Comparison of ENCODE assay signal across 13 mouse cellular contexts in genomic region chr12:26386947-26387346, GRCm38 (mm10). TPM values are rescaled to one million over a fixed set of nuclear protein-coding genes. Genes with fewer than 3 reads are reported as not detected.
DNase-seq lines count a peak whose midpoint lies in the region; ATAC-seq lines count a peak whose summit lies in the region.
"Had no signal": no experiment of that assay in that cellular context is flagged by ENCODE, and none has a peak within 500 bp of the region (broad histone marks: within the 10 kb centered on the region; RNA-seq: fewer than 3 reads in every experiment).

No protein-coding gene starts in this region.

- 59% methylated on average over 9 of the region's 9 CpGs for WGBS in embryonic facial prominence, embryonic 12.5 days
- 66% methylated on average over 9 of the region's 9 CpGs for WGBS in embryonic facial prominence, embryonic 10.5 days
- WGBS in neural tube, embryonic 13.5 days, result 71% methylated on average over 9 of the region's 9 CpGs
- WGBS in neural tube, embryonic 15.5 days, result 74% methylated on average over 9 of the region's 9 CpGs

- peak overlapping the region; percentile 80 for H3K27ac ChIP-seq in embryonic facial prominence, embryonic 12.5 days
- no peak overlapping the region for H3K27ac ChIP-seq in embryonic facial prominence, embryonic 10.5 days (replicated peaks)
- peak overlapping the region; percentile 33; the same call in 1 of the 2 replicates for H3K27ac ChIP-seq in neural tube, embryonic 13.5 days (replicated peaks)
- no peak overlapping the region; the same call in 1 of the 2 replicates for H3K27ac ChIP-seq in neural tube, embryonic 15.5 days (replicated peaks)
- H3K27ac ChIP-seq: midbrain, embryonic 12.5 days had no signal

- H3K4me3 ChIP-seq in embryonic facial prominence, embryonic 12.5 days, result no peak overlapping the region
- no peak overlapping the region for H3K4me3 ChIP-seq in embryonic facial prominence, embryonic 10.5 days
- no peak overlapping the region for H3K4me3 ChIP-seq in neural tube, embryonic 13.5 days
- H3K4me3 ChIP-seq in neural tube, embryonic 15.5 days (replicated peaks), result no peak overlapping the region
- H3K4me3 ChIP-seq: midbrain, embryonic 12.5 days had no signal

- H3K9me3 ChIP-seq in embryonic facial prominence, embryonic 12.5 days, result no peaks in the 10 kb centered on the region
- H3K9me3 ChIP-seq in embryonic facial prominence, embryonic 10.5 days, result no peaks in the 10 kb centered on the region
- no peaks in the 10 kb centered on the region for H3K9me3 ChIP-seq in neural tube, embryonic 13.5 days
- H3K9me3 ChIP-seq in neural tube, embryonic 15.5 days (replicated peaks), result no peaks in the 10 kb centered on the region
- H3K9me3 ChIP-seq: midbrain, embryonic 12.5 days had no signal

- H3K27me3 ChIP-seq in embryonic facial prominence, embryonic 12.5 days, result no peaks in the 10 kb centered on the region
- H3K27me3 ChIP-seq in embryonic facial prominence, embryonic 10.5 days (replicated peaks; ENCODE audit: low read depth, poor library complexity, severe bottlenecking), result no peaks in the 10 kb centered on the region
- H3K27me3 ChIP-seq in neural tube, embryonic 13.5 days, result no peaks in the 10 kb centered on the region
- H3K27me3 ChIP-seq in neural tube, embryonic 15.5 days (replicated peaks), result no peaks in the 10 kb centered on the region
- H3K27me3 ChIP-seq: midbrain, embryonic 12.5 days had no signal

- ATAC-seq in embryonic facial prominence, embryonic 12.5 days (ENCODE audit: insufficient number of reproducible peaks, insufficient read depth, low FRiP score, low TSS enrichment), result no peak
- peak; percentile 33; the same call in 1 of the 2 replicates for ATAC-seq in neural tube, embryonic 13.5 days (ENCODE audit: low read depth)
- ATAC-seq in neural tube, embryonic 15.5 days (ENCODE audit: low FRiP score), result peak; percentile 56

- H3K9ac ChIP-seq in embryonic facial prominence, embryonic 12.5 days, result no peak overlapping the region
- no peak overlapping the region for H3K9ac ChIP-seq in neural tube, embryonic 13.5 days
- H3K9ac ChIP-seq in neural tube, embryonic 15.5 days (replicated peaks), result no peak overlapping the region
- H3K9ac ChIP-seq: midbrain, embryonic 12.5 days had no signal

- no peak for DNase-seq in embryonic facial prominence, embryonic 10.5 days (ENCODE audit: low spot score)
- peak; percentile 30 for DNase-seq in layer of hippocampus, adult 9-11 months
- no peak for DNase-seq in layer of hippocampus, adult 9-10 months (ENCODE audit: low spot score)
- no peak for DNase-seq in neural tube, embryonic 10.5 days (ENCODE audit: extremely low spot score, low spot score)
- DNase-seq in ovary, adult 18-20 months (ENCODE audit: low spot score), result no peak
- DNase-seq: embryo, embryonic 11 days; spleen, adult 18-20 months; thymus, postnatal 36 days had no signal

- H3K4me2 ChIP-seq in embryonic facial prominence, embryonic 12.5 days (replicated peaks), result no peak overlapping the region
- no peak overlapping the region for H3K4me2 ChIP-seq in neural tube, embryonic 13.5 days
- no peak overlapping the region for H3K4me2 ChIP-seq in neural tube, embryonic 15.5 days
- H3K4me2 ChIP-seq: liver, embryonic 11.5 days; midbrain, embryonic 12.5 days had no signal

- H3K36me3 ChIP-seq in embryonic facial prominence, embryonic 12.5 days, result peaks cover 51% of the 10 kb centered on the region
- H3K36me3 ChIP-seq in embryonic facial prominence, embryonic 10.5 days (replicated peaks), result peaks cover 87% of the 10 kb centered on the region
- H3K36me3 ChIP-seq in neural tube, embryonic 13.5 days, result peaks cover 69% of the 10 kb centered on the region
- peaks cover 37% of the 10 kb centered on the region for H3K36me3 ChIP-seq in neural tube, embryonic 15.5 days

- peaks cover 20% of the 10 kb centered on the region for H3K4me1 ChIP-seq in embryonic facial prominence, embryonic 12.5 days
- peaks cover 18% of the 10 kb centered on the region for H3K4me1 ChIP-seq in embryonic facial prominence, embryonic 10.5 days
- peaks cover 21% of the 10 kb centered on the region for H3K4me1 ChIP-seq in neural tube, embryonic 13.5 days (replicated peaks)
- H3K4me1 ChIP-seq in neural tube, embryonic 15.5 days, result peaks cover 6% of the 10 kb centered on the region; the same call in 1 of the 2 replicates
- H3K4me1 ChIP-seq: midbrain, embryonic 12.5 days had no signal

RNA-seq across cellular contexts. Expression of gene Rnf144a, which starts 28.1 kb away (rescaled TPM):
- 59.5 and 64.0 TPM in 2 replicates for polyA plus RNA-seq in embryonic facial prominence, embryonic 12.5 days (2016; fragmentation: Nextera tagmentation; extraction: Ambion mirVana)
- 43.1 and 44.9 TPM in 2 replicates for polyA plus RNA-seq in embryonic facial prominence, embryonic 10.5 days (2016; fragmentation: Nextera tagmentation; extraction: Ambion mirVana)
- polyA plus RNA-seq in neural tube, embryonic 13.5 days (2015; fragmentation: Nextera tagmentation; extraction: Ambion mirVana), result 27.0 and 27.4 TPM in 2 replicates
- polyA plus RNA-seq in neural tube, embryonic 15.5 days (2015; fragmentation: Nextera tagmentation; extraction: Ambion mirVana), result 25.7 and 27.5 TPM in 2 replicates

Comparison
In these comparisons a context has a peak if more than half of its experiments do, and no peak if none do; other contexts are left out.
1. H3K27ac ChIP-seq: peak in embryonic facial prominence, embryonic 12.5 days (single experiment) and neural tube, embryonic 13.5 days (single experiment); none in embryonic facial prominence, embryonic 10.5 days (single experiment) and neural tube, embryonic 15.5 days (single experiment).